Mouse (Mus musculus) small intestine, adult 2 months (tissue): Measurements from ENCODE around the gene Fam71b.

Experiments used
- CTCF ChIP-seq: fragments of 200-500 bp; IDR thresholded peaks from 2 replicates; pipeline ENCODE4 v1.5.1; 2012; ENCODE audit warnings: low read depth, mild to moderate bottlenecking, control low read depth, inconsistent platforms, low read length, moderate library complexity, mixed read lengths; ENCODE audit not compliant: insufficient replicate concordance, insufficient read length; ENCODE audit errors: extremely low read depth
- POLR2A ChIP-seq: fragments of 200-500 bp; IDR thresholded peaks from 2 replicates; pipeline ENCODE4 v1.6.1; 2012; ENCODE audit warnings: low read depth, mild to moderate bottlenecking, control low read depth, inconsistent platforms, low read length, moderate library complexity

GRCm38 (mm10) chr11:46386556-46386955 is 9.8 kb upstream of the Fam71b start:
- TF ChIP-seq CTCF (no peak), POLR2A (no peak)
